Mouse (Mus musculus): ENCODE results near the gene Wdr95. TPM values are rescaled to one million over a fixed set of nuclear protein-coding genes. Genes with fewer than 3 reads are reported as not detected.

The Wdr95 gene
- total RNA-seq, 1 experiment from 2014 or later = 0.12 TPM

- ATAC-seq (ENCODE audit: extremely low read depth, insufficient number of reproducible peaks, low FRiP score, poor library complexity, severe bottlenecking) = no peak
Measured at GRCm38 (mm10) chr5:149560903-149561588, 32.6 kb downstream of the Wdr95 start.

DNA sequence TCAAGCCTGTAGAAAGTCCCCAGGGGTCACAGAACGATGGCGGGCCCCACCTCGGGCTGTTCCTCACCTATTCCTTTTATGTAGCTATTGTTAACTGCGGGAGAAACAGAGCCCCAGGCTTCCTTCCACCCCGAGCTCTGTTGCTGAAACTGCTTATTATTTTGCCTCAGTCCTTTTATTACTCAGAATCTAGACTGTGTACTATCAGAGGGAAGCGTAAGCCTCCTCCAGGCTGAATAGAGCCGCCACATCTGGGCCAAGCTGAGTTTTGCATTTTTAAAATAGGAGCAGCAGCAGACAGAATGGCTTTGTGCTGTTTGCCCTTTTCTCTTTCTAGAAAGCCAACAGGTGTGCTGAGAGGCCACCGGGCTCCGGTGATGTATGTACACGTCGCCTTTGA lies 37.5 kb downstream of the Wdr95 start:
- no peak for ATAC-seq (ENCODE audit: extremely low read depth, insufficient number of reproducible peaks, low FRiP score, poor library complexity, severe bottlenecking)

DNA sequence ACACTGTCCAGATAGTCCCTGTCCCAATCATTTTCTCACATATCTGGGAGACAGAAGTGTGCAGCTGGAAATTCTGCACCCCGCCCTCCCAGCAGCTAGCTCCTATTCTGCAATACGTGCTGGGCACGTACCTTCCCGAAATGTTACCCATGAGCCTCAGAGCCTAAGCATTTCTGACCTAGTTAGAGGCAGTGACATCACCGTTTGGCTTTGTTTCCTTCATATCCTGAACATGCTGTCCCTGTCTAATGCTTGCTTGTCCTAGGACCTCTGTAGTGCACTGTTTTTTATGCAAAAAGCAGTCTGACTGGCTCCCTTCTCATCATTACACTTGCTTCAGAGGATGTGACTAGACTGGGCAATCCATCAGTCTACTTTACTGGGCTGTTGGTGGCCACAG lies 38.5 kb downstream of the Wdr95 start:
- ATAC-seq (ENCODE audit: extremely low read depth, insufficient number of reproducible peaks, low FRiP score, poor library complexity, severe bottlenecking) = no peak

DNA sequence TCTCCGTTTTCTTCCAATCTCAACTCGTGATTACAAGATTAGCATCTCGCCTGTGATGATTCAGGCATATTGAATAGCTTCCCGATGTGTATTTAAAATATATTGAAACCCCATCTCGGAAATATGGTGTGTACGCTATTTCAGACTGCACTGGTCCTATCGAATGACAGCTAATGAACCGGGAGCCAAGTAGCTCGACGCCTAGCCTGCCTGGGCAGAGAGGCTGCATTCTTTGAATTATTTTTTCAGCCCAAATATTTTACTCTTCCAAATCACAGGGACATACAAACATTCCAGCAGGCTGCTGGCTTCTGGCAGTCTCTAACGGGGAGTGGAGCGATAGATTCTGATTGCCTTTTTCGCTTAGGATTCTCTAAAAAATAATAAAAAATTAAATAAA lies 40.5 kb downstream of the Wdr95 start:
- ATAC-seq (ENCODE audit: extremely low read depth, insufficient number of reproducible peaks, low FRiP score, poor library complexity, severe bottlenecking) = no peak

GRCm38 (mm10) chr5:149576977-149577376 lies 48.5 kb downstream of the Wdr95 start:
- ATAC-seq (ENCODE audit: extremely low read depth, insufficient number of reproducible peaks, low FRiP score, poor library complexity, severe bottlenecking) = no peak

DNA sequence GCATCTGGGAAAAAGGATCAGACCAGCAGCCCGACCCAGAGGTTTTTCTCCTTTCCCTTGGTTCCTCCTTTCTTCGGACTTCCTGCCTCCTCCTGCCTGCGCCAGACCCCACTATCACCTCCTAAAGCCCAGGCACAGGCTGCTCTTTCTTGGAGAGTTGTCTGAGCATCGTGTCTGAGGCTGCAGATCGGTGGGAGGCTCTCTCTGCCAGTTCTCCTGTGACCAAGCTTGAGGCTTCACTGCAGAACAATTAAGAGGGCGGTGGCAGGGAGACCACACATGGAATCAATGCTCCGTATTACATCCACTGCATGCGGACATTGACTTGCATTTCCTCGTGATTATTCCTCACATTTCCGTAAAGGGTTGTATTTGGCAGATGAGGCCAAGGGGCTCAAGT lies 49.0 kb downstream of the Wdr95 start:
- ATAC-seq (ENCODE audit: extremely low read depth, insufficient number of reproducible peaks, low FRiP score, poor library complexity, severe bottlenecking) = no peak

DNA sequence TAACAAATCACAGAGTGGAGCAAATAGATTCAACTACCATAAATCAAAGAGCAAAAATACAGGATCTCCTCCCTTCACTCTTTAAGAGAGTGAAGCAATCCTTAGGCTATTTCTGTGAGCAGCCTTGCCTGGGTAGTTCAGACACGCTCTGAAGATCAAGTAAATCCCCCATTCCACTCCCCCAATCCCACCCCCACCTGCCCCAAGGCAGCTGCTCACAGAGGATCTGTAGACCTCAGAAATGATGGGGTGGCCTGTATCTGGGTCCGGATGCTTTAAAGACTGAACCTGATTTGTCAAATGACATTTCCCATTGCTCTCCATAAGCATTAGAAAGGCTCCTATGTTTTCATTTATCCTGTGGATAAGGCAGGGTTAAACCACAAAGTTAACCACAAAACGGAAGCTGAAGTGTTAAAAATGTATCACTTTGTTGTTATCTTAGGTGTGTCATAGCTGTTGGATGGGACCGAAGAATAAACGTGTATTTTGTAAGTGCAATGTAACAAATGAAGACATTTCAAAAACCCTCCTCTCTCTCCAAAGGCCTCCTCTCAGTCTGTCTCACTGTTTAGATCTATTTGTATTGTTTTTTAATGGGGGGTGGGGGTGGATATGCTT lies 54.3 kb downstream of the Wdr95 start:
- no peak for ATAC-seq (ENCODE audit: extremely low read depth, insufficient number of reproducible peaks, low FRiP score, poor library complexity, severe bottlenecking)

GRCm38 (mm10) chr5:149583507-149583906 lies 55.0 kb downstream of the Wdr95 start:
- ATAC-seq (ENCODE audit: extremely low read depth, insufficient number of reproducible peaks, low FRiP score, poor library complexity, severe bottlenecking) = no peak

DNA sequence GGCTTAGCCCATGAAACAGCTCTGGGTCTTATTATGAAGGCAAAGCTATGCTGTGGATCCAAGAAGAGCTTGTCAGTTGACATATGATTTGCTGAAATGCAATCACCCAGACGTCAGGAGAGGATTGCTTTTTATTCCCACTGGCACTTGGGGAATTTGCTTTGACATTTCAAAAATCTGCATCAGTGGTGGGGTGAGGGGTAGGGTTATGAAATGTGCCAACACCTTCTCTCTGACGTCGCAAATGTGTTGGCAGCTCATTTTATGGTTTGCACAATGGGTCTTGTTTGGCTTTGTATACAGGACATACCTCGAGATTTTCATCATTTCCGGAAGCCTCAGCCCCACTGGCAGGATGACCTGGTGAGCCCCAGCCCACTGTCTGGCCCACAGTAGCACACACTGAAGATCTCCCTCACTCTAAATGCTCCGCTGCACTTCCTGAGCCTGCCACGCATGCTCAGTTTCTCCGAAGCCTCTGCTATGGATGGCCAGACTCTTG lies 55.7 kb downstream of the Wdr95 start:
- ATAC-seq (ENCODE audit: extremely low read depth, insufficient number of reproducible peaks, low FRiP score, poor library complexity, severe bottlenecking) = no peak

GRCm38 (mm10) chr5:149585231-149585630 lies 56.8 kb downstream of the Wdr95 start:
- ATAC-seq (ENCODE audit: extremely low read depth, insufficient number of reproducible peaks, low FRiP score, poor library complexity, severe bottlenecking) = no peak

DNA sequence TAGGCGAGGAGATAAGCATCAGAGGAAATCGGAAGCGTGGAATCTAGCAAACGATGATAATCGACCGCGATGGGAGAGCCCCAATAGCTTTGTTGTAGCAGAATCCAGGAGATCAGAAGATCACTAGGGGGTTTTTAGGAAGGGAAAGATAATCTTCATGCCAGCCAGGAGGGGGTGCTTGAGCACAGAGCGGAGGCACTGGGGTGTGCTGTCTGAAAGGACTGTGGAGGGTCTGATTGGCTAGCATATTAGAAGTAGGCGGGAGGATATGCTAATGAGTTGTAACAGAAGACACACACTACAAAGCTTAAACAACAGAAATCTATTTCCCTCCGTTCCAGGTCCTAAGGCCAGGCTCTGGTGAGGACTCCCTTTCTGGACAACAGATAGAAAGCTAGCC lies 57.4 kb downstream of the Wdr95 start:
- no peak for ATAC-seq (ENCODE audit: extremely low read depth, insufficient number of reproducible peaks, low FRiP score, poor library complexity, severe bottlenecking)

GRCm38 (mm10) chr5:149587327-149587895 lies 58.9 kb downstream of the Wdr95 start:
- ATAC-seq (ENCODE audit: extremely low read depth, insufficient number of reproducible peaks, low FRiP score, poor library complexity, severe bottlenecking) = no peak

DNA sequence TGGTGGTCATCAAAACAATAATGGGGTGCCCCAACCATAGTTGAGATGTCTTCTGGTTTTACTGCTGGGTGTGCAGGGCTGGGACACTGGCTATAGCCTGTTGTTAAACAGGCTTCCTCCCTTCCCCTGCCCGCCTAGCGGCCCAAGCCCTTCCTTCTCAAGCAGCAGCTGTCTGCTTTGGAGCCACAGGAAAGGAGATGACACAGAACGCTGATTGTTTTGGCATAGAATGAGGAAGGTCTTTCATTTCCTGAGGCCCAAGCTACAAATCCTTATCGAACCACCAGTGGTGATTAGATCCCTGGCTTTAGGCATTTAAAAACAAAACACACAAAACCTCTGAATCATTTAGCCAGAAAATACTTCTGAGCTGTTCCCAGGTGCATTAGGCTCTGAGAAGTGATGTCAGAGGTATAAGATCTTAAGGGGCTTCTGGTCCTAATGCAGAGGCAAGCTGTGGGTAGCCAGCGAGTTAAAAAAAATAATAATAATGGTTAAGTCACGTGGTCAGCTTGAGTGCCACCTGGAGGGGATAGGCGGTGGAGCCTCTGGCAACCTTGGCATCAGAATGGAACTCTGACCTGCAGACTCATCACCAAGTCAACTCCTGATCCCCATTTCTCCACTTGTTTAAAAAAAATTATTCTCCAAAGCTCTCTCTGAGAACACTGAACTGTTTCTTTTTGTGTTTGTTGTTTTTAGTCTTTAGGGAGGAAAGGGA lies 60.5 kb downstream of the Wdr95 start:
- ATAC-seq (ENCODE audit: extremely low read depth, insufficient number of reproducible peaks, low FRiP score, poor library complexity, severe bottlenecking) = no peak

DNA sequence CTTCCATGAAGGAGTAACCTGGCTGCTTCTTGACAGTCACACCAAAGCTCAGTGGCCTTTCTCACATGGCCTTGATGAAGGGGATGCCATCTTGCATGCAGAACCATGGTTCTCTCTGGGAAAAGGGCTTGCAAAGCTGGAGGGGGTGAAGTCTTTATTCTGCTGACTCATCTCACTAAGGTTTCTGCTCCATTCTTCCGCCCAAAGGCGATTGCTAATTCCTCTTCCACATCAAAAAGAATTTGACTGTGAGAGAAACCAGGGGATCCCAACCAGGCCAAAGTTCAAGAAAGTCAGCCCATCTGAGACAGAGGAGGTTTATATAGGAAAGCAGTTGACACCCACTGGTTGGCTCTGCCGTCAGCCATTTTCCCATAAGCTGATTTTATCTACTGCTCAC lies 61.5 kb downstream of the Wdr95 start:
- ATAC-seq (ENCODE audit: extremely low read depth, insufficient number of reproducible peaks, low FRiP score, poor library complexity, severe bottlenecking) = no peak

DNA sequence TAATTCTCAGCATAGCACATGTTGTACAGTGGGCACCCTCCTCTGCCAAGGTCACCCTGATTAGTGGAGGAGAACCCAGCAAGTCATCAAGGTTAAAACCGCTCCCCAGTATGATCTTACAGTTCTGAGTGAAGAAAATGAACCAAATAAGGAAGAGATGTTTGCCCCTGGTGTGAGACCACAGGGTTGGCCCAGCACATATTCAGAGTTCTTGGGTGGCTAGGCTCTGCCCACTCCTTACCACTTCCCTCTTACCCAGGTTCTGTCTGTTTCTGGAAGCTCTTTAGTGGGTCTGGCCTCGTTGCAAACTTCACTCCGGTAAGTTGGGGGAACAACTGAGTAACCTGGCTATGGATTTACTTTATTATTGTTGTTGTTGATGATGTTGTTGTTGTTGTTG lies 65.7 kb downstream of the Wdr95 start:
- ATAC-seq (ENCODE audit: extremely low read depth, insufficient number of reproducible peaks, low FRiP score, poor library complexity, severe bottlenecking) = no peak

DNA sequence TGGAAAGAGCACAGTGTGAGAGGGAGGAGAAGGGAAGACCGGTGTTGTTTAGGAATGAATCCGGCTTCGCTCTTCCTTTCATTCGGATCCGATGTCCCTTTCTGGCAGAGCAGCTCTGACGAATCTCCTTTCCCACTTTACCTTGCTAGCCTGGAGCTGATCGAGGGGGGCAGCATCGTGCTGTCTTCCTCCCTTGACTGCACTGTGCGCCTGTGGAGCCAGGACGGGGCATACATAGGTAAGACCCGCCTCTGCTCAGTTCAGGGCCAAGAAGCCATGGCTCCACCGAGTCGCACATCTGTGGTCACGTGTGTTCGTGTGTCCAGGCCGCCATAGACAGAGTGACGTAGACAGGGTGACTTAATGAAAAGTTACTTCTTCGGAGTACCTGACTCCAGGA lies 68.9 kb downstream of the Wdr95 start:
- no peak for ATAC-seq (ENCODE audit: extremely low read depth, insufficient number of reproducible peaks, low FRiP score, poor library complexity, severe bottlenecking)

DNA sequence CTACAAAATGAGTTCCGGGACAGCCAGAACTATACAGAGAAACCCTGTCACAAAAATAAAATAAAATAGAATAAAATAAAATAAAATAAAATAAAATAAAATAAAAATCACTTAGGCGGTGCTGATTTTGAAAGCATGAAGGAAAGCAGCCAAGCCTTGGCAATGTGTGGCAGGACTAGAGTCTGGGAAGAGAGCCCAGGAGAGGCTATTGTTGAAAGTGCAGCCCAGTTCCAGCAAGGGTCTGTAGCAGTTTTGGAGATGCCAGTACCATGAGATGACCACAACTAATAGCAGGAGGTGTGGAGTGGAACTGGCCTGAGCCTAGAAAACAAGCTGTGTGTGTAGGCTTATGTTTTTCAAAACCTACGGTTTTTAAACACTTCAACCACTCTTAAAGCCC lies 73.5 kb downstream of the Wdr95 start:
- ATAC-seq (ENCODE audit: extremely low read depth, insufficient number of reproducible peaks, low FRiP score, poor library complexity, severe bottlenecking) = no peak

GRCm38 (mm10) chr5:149603241-149603640 lies 74.8 kb downstream of the Wdr95 start:
- ATAC-seq (ENCODE audit: extremely low read depth, insufficient number of reproducible peaks, low FRiP score, poor library complexity, severe bottlenecking) = no peak

GRCm38 (mm10) chr5:149607083-149607720 lies 78.7 kb downstream of the Wdr95 start:
- ATAC-seq (ENCODE audit: extremely low read depth, insufficient number of reproducible peaks, low FRiP score, poor library complexity, severe bottlenecking) = no peak

All from neutrophil, adult 5-6 weeks (primary cell).